In the genomic region with DNA sequence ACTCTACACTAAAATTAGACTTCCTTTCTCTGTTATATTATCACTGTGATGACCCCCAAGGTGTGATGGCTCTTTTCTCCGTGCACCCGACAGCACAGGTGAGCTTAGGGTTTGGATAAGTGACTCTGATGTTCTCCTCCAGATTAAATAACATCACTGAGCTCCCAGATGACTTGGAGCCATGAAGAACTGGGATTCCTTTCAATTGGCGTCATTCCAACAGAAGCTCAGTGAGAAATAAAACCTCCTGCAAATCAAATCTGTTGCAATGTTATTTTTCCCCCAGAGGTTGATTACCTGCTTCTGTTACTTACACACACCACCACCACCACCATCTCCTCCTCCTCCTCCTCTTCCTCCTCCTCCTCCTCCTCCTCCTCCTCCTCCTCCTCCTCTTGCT, we compare ENCODE assay signal across 11 mouse cellular contexts. TPM values are rescaled to one million over a fixed set of nuclear protein-coding genes. Genes with fewer than 3 reads are reported as not detected.
DNase-seq lines count a peak whose midpoint lies in the region; ATAC-seq lines count a peak whose summit lies in the region.
"Had no signal": no experiment of that assay in that cellular context is flagged by ENCODE, and none has a peak within 500 bp of the region (broad histone marks: within the 10 kb centered on the region; RNA-seq: fewer than 3 reads in every experiment).

No protein-coding gene starts in this region.

- H3K4me1 ChIP-seq in forebrain, embryonic 14.5 days (ENCODE audit: control insufficient read depth, insufficient read depth, low read length) = no peaks in the 10 kb centered on the region
- peaks cover 5% of the 10 kb centered on the region for H3K4me1 ChIP-seq in forebrain, embryonic 12.5 days
- H3K4me1 ChIP-seq in kidney, embryonic 15.5 days = peaks cover 26% of the 10 kb centered on the region
- H3K4me1 ChIP-seq: limb, embryonic 10.5 days had no signal

- no peak overlapping the region for H3K4me3 ChIP-seq in forebrain, embryonic 14.5 days (ENCODE audit: low read depth, low read length)
- no peak overlapping the region for H3K4me3 ChIP-seq in forebrain, embryonic 12.5 days (replicated peaks)
- no peak overlapping the region for H3K4me3 ChIP-seq in kidney, embryonic 15.5 days (replicated peaks)
- H3K4me3 ChIP-seq: limb, embryonic 10.5 days had no signal

- H3K9ac ChIP-seq in forebrain, embryonic 14.5 days (ENCODE audit: low read length) = no peak overlapping the region
- H3K9ac ChIP-seq in forebrain, embryonic 12.5 days = no peak overlapping the region
- H3K9ac ChIP-seq in kidney, embryonic 15.5 days = no peak overlapping the region

- no peak overlapping the region for H3K27ac ChIP-seq in forebrain, embryonic 14.5 days (ENCODE audit: low read depth, low read length)
- H3K27ac ChIP-seq in forebrain, embryonic 12.5 days = no peak overlapping the region
- H3K27ac ChIP-seq in kidney, embryonic 15.5 days = no peak overlapping the region
- H3K27ac ChIP-seq: limb, embryonic 10.5 days; macrophage had no signal

- H3K27me3 ChIP-seq in forebrain, embryonic 14.5 days (replicated peaks; ENCODE audit: control insufficient read depth, insufficient read depth, low read length) = no peaks in the 10 kb centered on the region
- no peaks in the 10 kb centered on the region for H3K27me3 ChIP-seq in forebrain, embryonic 12.5 days
- no peaks in the 10 kb centered on the region for H3K27me3 ChIP-seq in kidney, embryonic 15.5 days

- H3K9me3 ChIP-seq in forebrain, embryonic 14.5 days (replicated peaks; ENCODE audit: control insufficient read depth, low read length) = no peaks in the 10 kb centered on the region
- no peaks in the 10 kb centered on the region for H3K9me3 ChIP-seq in forebrain, embryonic 12.5 days
- no peaks in the 10 kb centered on the region for H3K9me3 ChIP-seq in kidney, embryonic 15.5 days (replicated peaks)
- H3K9me3 ChIP-seq: limb, embryonic 10.5 days had no signal

- WGBS in forebrain, embryonic 14.5 days = 78% methylated on average over 3 of the region's 3 CpGs
- WGBS in forebrain, embryonic 12.5 days = 84% methylated on average over 3 of the region's 3 CpGs
- 24% methylated on average over 3 of the region's 3 CpGs for WGBS in kidney, embryonic 15.5 days

- DNase-seq in forebrain, embryonic 14.5 days (ENCODE audit: low spot score) = peak; percentile 70
- peak; percentile 49 for DNase-seq in kidney, adult 9 months
- DNase-seq in 3T3-L1 (ENCODE audit: low read depth, low spot score) = peak; percentile 45
- peak; percentile 54 for DNase-seq in cerebellum, adult 9-11 months
- no peak for DNase-seq in retina, postnatal 1 day
- DNase-seq: embryo, embryonic 11 days had no signal

- H3K36me3 ChIP-seq in forebrain, embryonic 14.5 days (ENCODE audit: control insufficient read depth, insufficient read depth, low read length) = no peaks in the 10 kb centered on the region
- no peaks in the 10 kb centered on the region for H3K36me3 ChIP-seq in forebrain, embryonic 12.5 days (replicated peaks)
- H3K36me3 ChIP-seq in kidney, embryonic 15.5 days = no peaks in the 10 kb centered on the region

- no peak for ATAC-seq in forebrain, embryonic 14.5 days
- no peak for ATAC-seq in forebrain, embryonic 12.5 days (ENCODE audit: low FRiP score)
- no peak for ATAC-seq in kidney, embryonic 15.5 days (replicated peaks; ENCODE audit: low FRiP score)
- no peak for ATAC-seq in granulocyte monocyte progenitor cell, adult 5-6 weeks (replicated peaks; ENCODE audit: poor library complexity, severe bottlenecking)

- H3K4me2 ChIP-seq in forebrain, embryonic 14.5 days (ENCODE audit: low read length) = no peak overlapping the region
- H3K4me2 ChIP-seq in forebrain, embryonic 12.5 days = no peak overlapping the region
- H3K4me2 ChIP-seq in kidney, embryonic 15.5 days = no peak overlapping the region

RNA-seq across cellular contexts. Expression of gene Arhgef12, which starts 13.2 kb away (rescaled TPM):
- polyA plus RNA-seq in forebrain, embryonic 14.5 days (2014; fragmentation: Nextera tagmentation; extraction: Ambion mirVana) = 14.2 and 24.7 TPM in 2 replicates
- 14.2 and 17.8 TPM in 2 replicates for polyA plus RNA-seq in forebrain, embryonic 12.5 days (2016; fragmentation: Nextera tagmentation; extraction: Ambion mirVana)
- polyA plus RNA-seq in kidney, embryonic 15.5 days (2015; fragmentation: Nextera tagmentation; extraction: Ambion mirVana) = 14.6 and 15.5 TPM in 2 replicates
- total RNA-seq in granulocyte monocyte progenitor cell, adult 5-6 weeks (2014; fragmentation: Nextera tagmentation) = 0.06 and 0.28 TPM in 2 replicates
- 0.39 and 0.62 TPM in 2 replicates for total RNA-seq in granulocyte monocyte progenitor cell, adult 5-6 weeks (2017)

RNA-seq across cellular contexts. Expression of gene Tmem136, which starts 22.6 kb away (rescaled TPM):
- polyA plus RNA-seq in forebrain, embryonic 14.5 days (2014; fragmentation: Nextera tagmentation; extraction: Ambion mirVana) = 8.2 and 9.2 TPM in 2 replicates
- polyA plus RNA-seq in forebrain, embryonic 12.5 days (2016; fragmentation: Nextera tagmentation; extraction: Ambion mirVana) = 11.4 and 12.1 TPM in 2 replicates
- polyA plus RNA-seq in kidney, embryonic 15.5 days (2015; fragmentation: Nextera tagmentation; extraction: Ambion mirVana) = 7.5 and 8.6 TPM in 2 replicates
- not detected in 2 replicates for total RNA-seq in granulocyte monocyte progenitor cell, adult 5-6 weeks (2014; fragmentation: Nextera tagmentation)
- total RNA-seq in granulocyte monocyte progenitor cell, adult 5-6 weeks (2017) = not detected in 2 replicates
- polyA plus RNA-seq: macrophage had no signal
